Mouse (Mus musculus): ENCODE measurements around the gene Ywhah.

- TF ChIP-seq ZC3H11A (IDR thresholded peaks at IDR 0.05; ENCODE audit: borderline replicate concordance, low read depth, low read length) (no peak), HCFC1 (IDR thresholded peaks at IDR 0.05; ENCODE audit: borderline replicate concordance, insufficient read depth, low read length) (no peak), CHD2 (IDR thresholded peaks at IDR 0.05; ENCODE audit: low read depth, low read length) (no peak)
Observed at GRCm38 (mm10) chr5:33024474-33024873, 5.9 kb downstream of the Ywhah start.

All from ES-E14 (cell line).